Mouse (Mus musculus) adrenal gland, postnatal 10 days (tissue): ENCODE measurements at regions not wholly inside any gene's neighbourhood (a gene's known extent, or its start where the extent isn't known, plus 50 kb on each side); places are given as distances from the start of the nearest gene placed in this dataset.
"Not testable (repeated sequence)": the region's sequence is repeated elsewhere in the genome, so short reads cannot be mapped to it uniquely, and the experiment has no call there.

ENCODE experiments used
- DNase-seq: peaks from one replicate; pipeline ENCODE4 v3.0.0; 2021; ENCODE audit warnings: mixed read lengths

- no peak for DNase-seq
These were observed 301.4 kb downstream of the Tox3 start for GRCm38 (mm10) chr8:90046779-90047178.

DNA sequence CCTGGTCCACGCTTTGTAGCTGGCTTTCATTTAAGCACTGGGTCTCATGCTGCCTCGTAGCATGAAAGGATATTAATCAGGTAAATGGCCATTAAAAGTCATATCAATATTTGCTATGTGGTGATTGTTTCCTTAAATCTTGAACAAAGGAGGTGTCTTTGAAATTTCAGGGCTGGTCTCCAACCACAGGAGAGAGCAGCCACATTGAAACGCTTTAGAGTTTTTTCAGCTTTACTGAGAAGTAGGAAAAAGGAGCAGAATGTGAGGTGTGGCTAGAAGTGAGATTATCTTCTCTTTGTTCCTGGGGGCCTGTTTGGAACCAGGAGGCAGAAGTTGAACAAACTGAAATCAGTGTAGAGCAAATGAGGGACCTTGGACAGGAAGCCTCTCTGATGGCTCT lies 311.7 kb downstream of the Tox3 start:
- no peak for DNase-seq

GRCm38 (mm10) chr8:90032572-90032971 lies 315.6 kb downstream of the Tox3 start:
- DNase-seq: no peak

- DNase-seq: no peak
These were observed 316.9 kb downstream of the Tox3 start for GRCm38 (mm10) chr8:90031220-90031619.

DNA sequence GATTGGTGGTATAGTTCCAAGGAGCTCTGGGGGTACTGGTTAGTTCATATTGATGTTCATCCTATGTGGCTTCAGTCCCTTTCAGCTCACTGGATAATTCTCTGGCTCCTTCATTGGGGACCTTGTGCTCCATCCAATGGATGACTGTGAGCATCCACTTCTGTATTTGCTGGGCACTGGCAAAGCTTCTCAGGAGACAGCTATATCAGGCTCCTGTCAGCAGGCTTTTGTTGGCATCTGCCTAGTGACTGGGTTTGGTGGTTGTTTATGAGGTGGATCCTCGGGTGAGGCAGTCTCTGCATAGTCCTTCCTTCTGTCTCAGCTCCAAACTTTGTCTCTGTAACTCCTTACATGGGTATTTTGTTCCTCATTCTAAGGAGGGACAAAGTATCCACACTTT lies 330.2 kb downstream of the Tox3 start:
- not testable (repeated sequence) for DNase-seq

DNA sequence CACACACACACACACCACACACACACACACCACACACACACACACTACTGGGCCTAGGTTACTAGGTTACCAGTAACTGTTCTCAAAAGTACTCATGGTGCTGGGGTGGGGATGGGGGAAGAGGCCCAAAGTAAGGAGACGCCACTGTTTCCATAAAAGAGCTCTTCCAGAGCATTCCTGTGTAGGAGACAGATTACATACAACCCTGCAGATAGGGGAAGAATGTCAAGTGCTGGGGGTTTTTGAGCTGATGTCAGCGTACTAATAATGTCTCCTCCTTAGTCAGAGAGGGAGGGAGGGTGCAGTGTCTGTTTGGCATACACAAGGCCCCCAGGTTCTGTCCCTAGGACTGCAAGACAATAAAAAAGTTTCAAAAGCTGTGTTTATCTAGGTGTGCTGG lies 334.4 kb downstream of the Tox3 start:
- DNase-seq: no peak

- peak; percentile 15 for DNase-seq
These were observed 336.3 kb downstream of the Tox3 start for GRCm38 (mm10) chr8:90011682-90012409.

DNA sequence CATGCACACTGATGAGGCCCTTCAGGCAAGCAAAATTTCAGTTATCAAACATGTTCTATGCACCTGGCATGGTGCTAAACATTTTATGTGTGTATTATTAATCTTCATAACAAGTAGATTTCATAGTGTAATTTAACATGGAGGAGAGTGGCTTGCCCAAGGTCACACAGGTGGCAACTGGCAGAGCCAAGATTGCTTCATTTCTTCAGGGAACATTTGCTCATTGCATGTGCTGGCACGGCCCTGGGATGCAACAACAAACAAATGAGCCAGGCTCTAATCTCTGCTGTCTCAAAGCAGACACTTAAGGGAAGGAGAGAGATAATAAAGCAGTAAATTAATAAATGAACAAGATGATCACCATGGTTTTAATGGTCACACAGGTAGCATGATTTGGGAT lies 338.7 kb downstream of the Tox3 start:
- DNase-seq: no peak

- DNase-seq: peak; percentile 89
These were observed 347.1 kb downstream of the Tox3 start for GRCm38 (mm10) chr8:90000899-90001640.

DNA sequence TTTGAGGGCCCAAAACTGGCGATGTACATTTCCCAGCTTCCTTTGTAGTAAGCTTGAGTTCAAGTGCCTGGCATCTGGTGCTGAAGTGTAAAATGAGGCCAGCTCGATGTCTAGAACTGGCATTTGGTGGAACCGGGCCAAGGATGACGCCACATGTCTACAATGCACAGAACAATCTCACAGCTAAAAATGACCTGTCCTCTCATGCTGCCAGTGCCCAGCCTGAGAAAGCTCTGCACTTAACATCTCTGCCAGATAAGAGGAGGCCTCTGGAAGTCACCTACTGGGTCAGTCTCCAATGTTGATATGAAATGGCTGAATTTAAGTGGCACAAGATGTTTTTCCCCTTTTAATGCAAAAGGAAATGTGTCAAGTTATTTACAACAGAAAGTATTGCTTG lies 354.4 kb downstream of the Tox3 start:
- no peak for DNase-seq

- DNase-seq: no peak
These were observed 364.3 kb downstream of the Tox3 start for GRCm38 (mm10) chr8:89983859-89984258.

DNA sequence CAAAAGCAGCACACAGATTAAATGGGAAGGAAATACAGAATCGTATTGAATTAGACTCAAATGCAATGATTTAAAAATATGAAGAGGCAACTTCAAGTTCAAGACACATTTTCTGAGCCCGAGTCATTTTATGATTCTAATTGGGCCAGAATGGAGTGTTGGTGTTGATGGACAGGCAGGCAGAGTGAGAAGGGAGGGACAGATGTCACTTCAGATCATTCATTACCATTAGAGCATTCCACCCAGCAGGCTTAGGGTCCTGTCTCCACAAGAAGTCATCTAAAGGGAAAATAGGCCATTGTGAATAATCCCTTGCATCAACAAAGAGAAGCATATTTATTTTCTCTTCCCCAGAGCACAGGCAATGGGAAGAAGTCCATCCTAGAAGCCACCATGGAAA lies 365.6 kb downstream of the Tox3 start:
- no peak for DNase-seq

DNA sequence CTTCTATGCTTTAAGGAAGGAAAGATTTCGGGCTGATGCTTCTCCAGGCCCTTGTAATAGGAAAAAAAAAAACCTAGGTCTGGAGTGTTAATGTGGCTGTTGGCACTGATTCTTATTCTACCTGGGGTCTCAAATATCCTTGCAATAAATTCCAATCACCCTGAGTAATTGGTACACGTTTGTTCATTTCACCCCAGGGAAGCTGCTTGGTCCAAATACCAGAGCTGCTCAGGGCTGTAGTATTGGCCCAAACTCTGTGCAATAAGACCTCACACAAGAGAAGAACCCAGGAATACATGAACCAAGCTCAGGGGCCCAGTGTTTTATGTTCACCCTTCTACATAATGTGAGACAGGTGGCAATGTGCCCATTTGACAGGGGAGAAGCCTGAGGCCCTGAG lies 366.8 kb downstream of the Tox3 start:
- no peak for DNase-seq

GRCm38 (mm10) chr8:89980441-89980840 lies 367.7 kb downstream of the Tox3 start:
- DNase-seq: no peak

DNA sequence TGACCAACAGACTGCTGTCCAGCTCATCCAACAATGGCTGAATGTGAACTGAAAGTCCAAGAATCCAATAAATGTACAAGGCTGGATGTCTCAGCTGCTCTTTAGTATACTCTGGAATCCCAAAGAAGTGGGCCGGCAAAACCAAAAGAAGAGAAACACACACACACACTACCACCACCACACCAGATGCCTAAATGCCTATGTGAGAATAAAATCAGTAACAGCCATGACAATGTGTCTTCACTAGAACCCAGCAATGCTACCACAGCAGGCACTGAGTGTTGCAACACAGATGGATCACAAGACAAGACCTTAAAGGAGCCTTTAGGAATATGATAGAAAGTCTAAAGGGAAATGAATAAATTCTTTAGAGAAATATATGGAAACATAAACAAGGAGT lies 385.3 kb downstream of the Tox3 start:
- no peak for DNase-seq

DNA sequence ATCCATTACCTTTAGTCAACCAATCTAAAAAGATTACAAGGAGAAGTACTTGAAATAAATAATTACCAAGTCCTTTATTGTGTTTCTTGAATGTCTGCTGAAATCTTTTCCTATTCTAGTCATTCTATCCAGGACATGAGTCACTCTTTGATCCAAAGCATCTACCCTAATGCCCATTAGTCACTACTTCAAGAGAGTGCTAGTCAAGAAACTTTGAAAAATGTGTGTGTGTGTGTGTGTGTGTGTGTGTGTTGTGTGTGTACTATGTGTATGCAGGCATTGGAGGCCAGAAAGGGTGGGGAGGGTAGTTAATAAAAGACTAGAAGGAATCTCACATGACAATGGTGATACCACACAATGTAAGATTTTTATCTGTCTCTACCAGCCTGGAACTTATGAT lies 390.7 kb downstream of the Tox3 start:
- DNase-seq: no peak

DNA sequence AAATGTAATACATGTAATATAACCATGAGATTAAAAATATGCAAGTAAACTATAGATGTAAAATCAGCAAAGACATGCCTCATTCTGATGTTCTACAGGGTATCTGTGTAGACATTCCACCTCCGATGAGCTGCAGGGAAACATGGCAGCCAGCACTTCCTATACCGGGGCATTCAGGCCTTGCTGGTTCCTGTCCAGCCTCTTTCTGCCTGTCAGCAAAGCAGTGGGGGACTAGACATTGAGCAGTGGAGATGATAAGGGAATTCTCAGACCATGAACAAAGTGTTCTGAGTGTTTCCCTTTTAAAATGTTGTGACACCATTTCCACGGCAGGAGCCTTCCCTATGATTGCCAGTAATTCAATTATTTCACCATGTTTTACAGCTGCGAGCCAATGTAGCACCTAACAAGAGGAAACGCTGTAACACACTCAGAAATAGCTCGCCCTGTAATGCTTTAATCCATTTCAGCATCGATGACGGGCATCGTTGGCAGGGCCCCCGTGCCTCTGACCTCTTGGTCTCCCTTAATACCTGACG lies 391.6 kb downstream of the Tox3 start:
- DNase-seq: no peak

DNA sequence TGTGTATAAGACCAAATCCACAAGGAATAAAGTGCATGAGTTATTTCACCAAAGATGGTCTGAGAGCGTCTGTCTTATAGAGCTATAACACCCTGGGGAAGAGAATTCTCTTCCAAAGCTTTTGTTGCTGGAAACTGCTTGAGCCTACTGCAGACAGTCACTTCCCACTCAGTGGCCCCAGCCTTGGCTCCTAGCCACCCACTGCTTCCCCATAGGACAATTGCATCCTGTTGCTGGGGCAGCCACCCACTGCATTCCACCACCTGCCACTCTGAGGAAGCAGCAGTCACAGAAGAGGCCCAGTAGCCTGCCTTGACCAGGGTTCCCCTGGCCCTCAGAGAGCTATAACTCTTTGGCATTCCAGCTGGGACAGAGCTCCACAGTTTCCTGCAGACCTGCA lies 409.3 kb downstream of the Tox3 start:
- no peak for DNase-seq

- no peak for DNase-seq
These were observed 413.6 kb downstream of the Tox3 start for GRCm38 (mm10) chr8:89934521-89934920.

DNA sequence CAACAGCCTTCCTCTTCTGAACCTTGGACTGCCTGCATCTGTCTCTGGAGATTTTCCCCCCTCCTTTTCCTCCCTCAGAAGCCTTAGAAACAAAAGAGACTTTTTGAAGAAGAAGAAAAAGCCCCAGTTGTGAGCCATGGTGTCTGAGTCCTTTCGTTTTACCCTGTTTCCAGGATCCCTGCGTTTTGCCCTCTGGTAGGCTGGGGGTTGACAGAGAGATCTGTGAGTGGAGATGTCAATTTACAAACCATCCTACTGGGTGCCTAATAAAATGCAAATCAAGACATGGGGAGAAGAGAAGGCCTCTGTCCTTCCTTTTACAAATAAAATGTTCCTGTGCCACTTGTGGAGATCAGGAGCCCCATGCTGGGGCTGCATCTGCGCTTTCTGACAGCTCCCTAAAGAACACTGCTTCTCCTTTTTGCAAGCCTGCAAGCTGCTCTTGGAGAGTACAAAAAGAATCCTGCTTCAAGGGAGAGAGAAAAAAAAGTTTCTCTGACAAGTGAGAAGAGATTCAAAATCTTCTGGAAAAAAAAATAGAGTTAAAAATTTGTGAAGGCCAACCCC lies 421.4 kb downstream of the Tox3 start:
- DNase-seq: no peak

GRCm38 (mm10) chr8:89924697-89925096 lies 423.4 kb downstream of the Tox3 start:
- DNase-seq: not testable (repeated sequence)

GRCm38 (mm10) chr8:89914076-89914475 lies 434.1 kb downstream of the Tox3 start:
- DNase-seq: no peak

- DNase-seq: no peak
These were observed 441.9 kb downstream of the Tox3 start for GRCm38 (mm10) chr8:89906200-89906599.
